29 mouse cellular contexts compared by ENCODE assay signal in the genomic region with DNA sequence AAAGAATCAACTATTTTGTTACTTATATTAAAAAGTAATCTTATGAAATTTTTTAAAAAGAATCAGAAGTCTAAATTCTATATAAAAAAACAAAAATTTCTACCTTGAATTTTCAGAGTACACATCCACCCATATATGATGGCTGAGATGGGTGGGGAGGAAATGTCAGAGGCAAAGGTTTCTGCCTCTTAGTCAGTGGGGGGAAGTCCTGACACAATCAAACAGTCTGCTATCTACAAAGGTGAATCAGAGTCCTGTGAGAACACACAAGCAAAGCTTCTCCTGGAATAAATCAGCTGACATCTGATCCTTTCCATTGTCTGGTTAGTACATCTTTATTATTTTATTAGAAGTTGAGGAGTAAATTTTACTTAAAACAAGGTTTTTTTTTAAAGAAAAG. TPM values are rescaled to one million over a fixed set of nuclear protein-coding genes. Genes with fewer than 3 reads are reported as not detected.
DNase-seq lines count a peak whose midpoint lies in the region; ATAC-seq lines count a peak whose summit lies in the region.
"Had no signal": no experiment of that assay in that cellular context is flagged by ENCODE, and none has a peak within 500 bp of the region (broad histone marks: within the 10 kb centered on the region; RNA-seq: fewer than 3 reads in every experiment).

A gene (plus strand): TSS at position 216 of the 400 bp plus-strand sequence.

- H3K27ac ChIP-seq in embryonic facial prominence, embryonic 10.5 days (replicated peaks): no peak within 1 kb of the TSS
- H3K27ac ChIP-seq: embryonic facial prominence, embryonic 12.5 days; hindbrain, postnatal 0 days; kidney, postnatal 0 days; midbrain, embryonic 15.5 days; neural tube, embryonic 15.5 days had no signal

- no peaks in the 10 kb centered on the region for H3K27me3 ChIP-seq in embryonic facial prominence, embryonic 10.5 days (replicated peaks; ENCODE audit: low read depth, poor library complexity, severe bottlenecking)
- H3K27me3 ChIP-seq: embryonic facial prominence, embryonic 12.5 days; heart, embryonic 12.5 days; midbrain, embryonic 15.5 days; neural tube, embryonic 15.5 days had no signal

- ATAC-seq in CD4-positive, CD25-positive, alpha-beta regulatory T cell, adult 4 months: peak; percentile 71
- no peak for ATAC-seq in neutrophil, adult 5-6 weeks (ENCODE audit: extremely low read depth, insufficient number of reproducible peaks, low FRiP score, poor library complexity, severe bottlenecking)
- ATAC-seq: hindbrain, postnatal 0 days; liver, postnatal 0 days; midbrain, embryonic 15.5 days had no signal

- H3K4me3 ChIP-seq in embryonic facial prominence, embryonic 10.5 days: no peak within 1 kb of the TSS
- H3K4me3 ChIP-seq: embryonic facial prominence, embryonic 12.5 days; heart, embryonic 12.5 days; midbrain, embryonic 15.5 days; myocyte; neural tube, embryonic 15.5 days had no signal

- no peaks in the 10 kb centered on the region for H3K4me1 ChIP-seq in embryonic facial prominence, embryonic 10.5 days
- H3K4me1 ChIP-seq: embryonic facial prominence, embryonic 12.5 days; heart, embryonic 12.5 days; midbrain, embryonic 15.5 days; neural tube, embryonic 15.5 days had no signal

- H3K9me3 ChIP-seq in embryonic facial prominence, embryonic 10.5 days: no peaks in the 10 kb centered on the region
- H3K9me3 ChIP-seq: embryonic facial prominence, embryonic 12.5 days; heart, embryonic 12.5 days; midbrain, embryonic 15.5 days; neural tube, embryonic 15.5 days had no signal

- DNase-seq in spleen, postnatal 36 days (ENCODE audit: low spot score in 2 of 2): peak; percentile 29 to 33
- no peak for DNase-seq in spleen, postnatal 4 days (ENCODE audit: low spot score in 2 of 2)
- DNase-seq in induced T-regulatory cell, adult 2 months (ENCODE audit: low read depth): peak; percentile 80
- no peak for DNase-seq in adrenal gland, postnatal 10 days
- no peak for DNase-seq in embryonic facial prominence, embryonic 10.5 days (ENCODE audit: low spot score)
- DNase-seq: adrenal gland, postnatal 36 days; B cell, adult 2 months; cerebellum, adult 11-12 months; cerebellum, postnatal 10 days; gastrocnemius, postnatal 25 days; heart, adult 18-20 months; heart, postnatal 10 days; kidney, adult 11 months; liver, postnatal 0 days; lung, postnatal 14 days had no signal

- no peaks in the 10 kb centered on the region for H3K36me3 ChIP-seq in embryonic facial prominence, embryonic 10.5 days (replicated peaks)
- H3K36me3 ChIP-seq: embryonic facial prominence, embryonic 12.5 days; heart, embryonic 12.5 days; midbrain, embryonic 15.5 days; neural tube, embryonic 15.5 days had no signal

RNA-seq across cellular contexts. Expression of the gene that starts here (rescaled TPM):
- 1,000 to 10,000 TPM; 2,426 to 2,599 TPM for polyA plus RNA-seq in CD4-positive, CD25-positive, alpha-beta regulatory T cell, adult 4 months (2017; shearing (Covaris generic))
- total RNA-seq in neutrophil, adult 5-6 weeks (2017): 44.8 and 59.4 TPM in 2 replicates
- 1 to 10 TPM; 8.4 to 9.8 TPM for total RNA-seq in adrenal gland, postnatal 10 days (2021)
- not detected in 2 replicates for polyA plus RNA-seq in embryonic facial prominence, embryonic 10.5 days (2016; fragmentation: Nextera tagmentation; extraction: Ambion mirVana)
- total RNA-seq: hindbrain, postnatal 0 days; layer of hippocampus, postnatal 14 days had no signal
- polyA plus RNA-seq: embryonic facial prominence, embryonic 12.5 days; forebrain, embryonic 11.5 days; heart, embryonic 12.5 days; hindbrain, embryonic 11.5 days; hindbrain, postnatal 0 days; limb, embryonic 11.5 days; liver, embryonic 11.5 days; myocyte; neural tube, embryonic 15.5 days had no signal

Comparison
In these comparisons a context has a peak if more than half of its experiments do, and no peak if none do; other contexts are left out.
1. RNA of the gene that starts here (polyA plus RNA-seq): 2,426 to 2,599 TPM in CD4-positive, CD25-positive, alpha-beta regulatory T cell, adult 4 months; not detected in embryonic facial prominence, embryonic 10.5 days; every median in the first group is over 1,000 times any median in the second.
2. DNase-seq: peak in spleen, postnatal 36 days (2 of 2) and induced T-regulatory cell, adult 2 months (single experiment); none in spleen, postnatal 4 days (0 of 2), adrenal gland, postnatal 10 days (single experiment) and embryonic facial prominence, embryonic 10.5 days (single experiment).